Mouse (Mus musculus) cerebellum, postnatal 25 days (tissue): ENCODE measurements around the gene Arid5b.

Experiments used
- DNase-seq, 2 experiments: peaks; one replicate each; pipeline ENCODE4 v3.0.0; 2021; ENCODE audit warnings: mixed read lengths in 2 of 2

Arid5b gene

GRCm38 (mm10) chr10:68159759-68160158 is 118.8 kb downstream of the Arid5b start:
- DNase-seq: no peak

DNA sequence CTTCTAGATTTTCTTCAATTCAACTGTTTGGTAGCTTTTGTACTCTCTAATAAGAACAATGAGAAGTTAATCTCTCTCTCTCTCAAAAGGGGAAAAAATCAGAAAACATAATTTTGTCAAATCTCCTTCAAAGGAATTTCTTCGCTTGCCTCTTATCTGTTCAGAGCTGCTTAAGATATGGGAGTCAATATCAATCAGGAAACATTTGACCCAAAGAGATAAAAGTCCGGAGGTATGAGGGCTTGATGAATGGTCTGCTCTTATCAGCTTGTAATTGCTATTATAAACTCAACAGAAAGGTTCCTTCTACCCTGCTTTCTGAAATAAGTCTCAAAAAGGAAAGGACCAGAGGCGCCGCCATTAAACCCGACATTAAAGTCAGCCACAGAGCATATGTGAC is 120.0 kb downstream of the Arid5b start:
- DNase-seq: no peak

GRCm38 (mm10) chr10:68157511-68157910 is 121.0 kb downstream of the Arid5b start:
- no peak for DNase-seq

GRCm38 (mm10) chr10:68156646-68157245 is 121.8 kb downstream of the Arid5b start:
- no peak for DNase-seq

DNA sequence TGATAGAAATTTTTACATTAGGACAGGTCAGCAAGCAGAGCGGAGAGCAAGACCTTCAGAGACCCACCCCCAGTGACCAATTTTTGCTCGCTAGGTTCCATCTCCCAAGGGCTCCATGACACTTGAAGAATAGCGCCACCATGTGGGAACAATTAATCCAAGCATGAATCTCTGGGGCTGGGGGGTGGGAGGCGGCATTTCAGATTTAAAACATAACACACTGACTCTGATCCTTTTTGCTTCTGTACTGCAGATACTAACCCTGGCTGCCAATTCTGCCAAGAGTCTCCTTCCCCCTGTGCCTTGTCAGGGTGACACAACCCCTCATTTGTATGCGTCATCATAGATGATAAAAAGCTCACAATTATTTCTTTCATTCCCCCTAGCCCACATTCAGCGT is 122.4 kb downstream of the Arid5b start:
- DNase-seq: no peak

GRCm38 (mm10) chr10:68155431-68156119 is 123.0 kb downstream of the Arid5b start:
- DNase-seq: no peak

DNA sequence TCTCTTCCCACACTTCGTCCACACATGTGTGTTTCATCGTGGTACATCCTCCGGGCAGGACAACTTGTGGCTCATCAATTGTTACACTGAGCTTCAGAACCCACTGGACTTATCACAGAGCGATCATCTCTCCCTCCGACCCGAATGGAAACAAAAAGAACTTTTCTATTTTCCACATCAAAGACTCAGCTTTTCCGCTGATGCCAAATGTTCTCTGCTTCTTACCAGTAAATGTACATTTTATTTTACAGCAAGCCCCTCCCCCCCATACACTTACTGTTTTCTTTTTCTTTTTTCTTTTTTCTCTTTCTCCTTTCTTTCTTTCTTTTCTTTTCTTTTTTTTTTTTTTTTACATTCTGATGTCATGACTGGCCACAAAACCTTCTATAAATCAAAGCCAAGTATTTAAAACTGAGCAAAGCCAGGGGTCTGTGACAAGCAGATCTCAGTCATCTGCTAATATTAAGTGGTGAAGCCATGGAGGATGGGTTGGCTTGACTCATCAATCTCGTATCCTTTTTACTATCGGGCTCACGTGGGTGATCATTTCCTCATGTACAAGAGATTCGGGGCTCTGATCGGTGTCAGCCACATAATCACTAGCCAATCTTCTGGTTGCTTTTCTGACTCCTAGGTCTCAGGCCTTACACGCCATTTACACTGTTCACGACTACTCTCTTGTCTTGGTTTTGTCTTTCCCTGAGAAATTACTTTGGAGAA is 124.3 kb downstream of the Arid5b start:
- DNase-seq: no peak

DNA sequence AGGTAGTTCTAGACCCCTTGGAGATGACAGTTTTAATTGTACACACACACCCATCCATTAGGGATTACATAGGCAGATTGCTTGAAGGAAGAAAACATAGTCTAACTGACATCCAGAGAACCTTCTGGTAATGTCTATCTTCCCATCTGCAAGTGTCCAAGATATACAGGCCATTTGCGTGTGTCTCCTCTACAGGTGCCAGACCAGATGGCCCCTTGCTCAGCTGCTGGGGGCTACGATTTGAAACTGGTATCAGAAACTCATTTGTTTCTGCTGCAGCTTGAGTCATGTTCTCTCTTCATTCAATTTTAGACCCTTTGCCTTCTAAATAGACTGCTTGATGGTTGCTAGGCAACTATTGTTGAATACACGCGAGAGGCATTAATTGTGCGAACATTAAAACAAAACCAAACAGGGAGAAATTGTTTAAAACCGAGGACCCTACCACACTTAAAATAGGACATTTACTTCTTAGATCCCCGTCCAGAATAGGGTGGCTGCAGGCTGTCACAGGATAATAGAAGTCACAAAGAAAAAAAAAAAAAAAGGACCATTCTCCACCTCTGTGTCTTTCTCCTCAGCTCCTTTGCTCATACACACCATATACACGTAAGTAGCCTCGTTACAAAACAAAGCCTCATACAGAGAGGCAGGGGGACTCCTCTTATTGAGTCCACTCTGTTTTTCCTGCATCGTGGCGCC is 125.0 kb downstream of the Arid5b start:
- no peak for DNase-seq

DNA sequence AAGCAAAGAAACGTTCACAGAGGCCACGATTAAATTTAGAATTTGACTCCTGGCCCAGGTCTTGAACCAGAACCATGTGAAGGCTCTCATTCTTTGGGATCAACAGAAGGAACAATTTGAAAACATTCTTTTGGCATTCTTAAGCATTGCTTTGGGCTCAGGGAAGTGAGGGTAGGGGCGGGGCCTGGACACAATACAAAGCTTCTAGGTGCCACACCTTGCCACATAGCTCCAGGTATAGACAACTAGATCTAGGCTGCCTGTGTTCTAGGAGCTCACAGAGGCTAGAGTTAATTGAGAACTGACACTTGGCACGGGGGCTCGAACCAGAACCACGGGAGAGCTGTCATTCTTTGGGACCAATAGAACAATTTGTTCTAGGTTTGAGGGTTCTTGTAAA is 130.0 kb downstream of the Arid5b start:
- no peak for DNase-seq

GRCm38 (mm10) chr10:68147730-68148129 is 130.8 kb downstream of the Arid5b start:
- no peak for DNase-seq

DNA sequence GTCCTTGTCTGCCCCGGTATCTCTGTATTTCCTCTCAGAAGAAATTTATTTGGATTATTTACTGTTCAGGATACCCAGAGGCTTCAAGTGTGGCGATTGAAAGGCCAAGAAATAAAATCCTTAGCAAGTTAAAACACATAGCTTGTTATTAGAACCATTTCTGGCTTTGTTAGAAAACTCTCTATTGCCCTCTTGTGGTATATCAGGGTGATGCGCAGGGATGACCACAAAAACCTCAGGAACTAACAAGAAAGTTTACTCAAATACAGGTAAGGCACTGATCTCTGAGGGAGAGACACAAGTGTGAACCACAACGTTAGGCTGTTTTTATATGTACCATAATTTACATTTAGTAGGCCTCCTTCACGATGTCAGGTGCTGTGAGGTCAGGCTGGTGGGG is 131.7 kb downstream of the Arid5b start:
- DNase-seq: peak; percentile 47 to 65

- DNase-seq: no peak
Measured at GRCm38 (mm10) chr10:68145286-68145950, 133.1 kb downstream of the Arid5b start.

- no peak for DNase-seq
Measured at GRCm38 (mm10) chr10:68142501-68142900, 136.0 kb downstream of the Arid5b start.

- DNase-seq: no peak
Measured at GRCm38 (mm10) chr10:68141567-68141966, 137.0 kb downstream of the Arid5b start.

GRCm38 (mm10) chr10:68140871-68141270 is 137.7 kb downstream of the Arid5b start:
- no peak for DNase-seq

- DNase-seq: no peak
Measured at GRCm38 (mm10) chr10:68140306-68140705, 138.2 kb downstream of the Arid5b start.

GRCm38 (mm10) chr10:68138123-68138522 is 140.4 kb downstream of the Arid5b start:
- no peak for DNase-seq

GRCm38 (mm10) chr10:68137151-68137833 is 141.2 kb downstream of the Arid5b start:
- DNase-seq: no peak

- DNase-seq: peak; percentile 59 to 64
Measured at GRCm38 (mm10) chr10:68136480-68137083, 142.0 kb downstream of the Arid5b start.

GRCm38 (mm10) chr10:68136051-68136450 is 142.5 kb downstream of the Arid5b start:
- no peak for DNase-seq

GRCm38 (mm10) chr10:68135416-68135815 is 143.1 kb downstream of the Arid5b start:
- no peak for DNase-seq

DNA sequence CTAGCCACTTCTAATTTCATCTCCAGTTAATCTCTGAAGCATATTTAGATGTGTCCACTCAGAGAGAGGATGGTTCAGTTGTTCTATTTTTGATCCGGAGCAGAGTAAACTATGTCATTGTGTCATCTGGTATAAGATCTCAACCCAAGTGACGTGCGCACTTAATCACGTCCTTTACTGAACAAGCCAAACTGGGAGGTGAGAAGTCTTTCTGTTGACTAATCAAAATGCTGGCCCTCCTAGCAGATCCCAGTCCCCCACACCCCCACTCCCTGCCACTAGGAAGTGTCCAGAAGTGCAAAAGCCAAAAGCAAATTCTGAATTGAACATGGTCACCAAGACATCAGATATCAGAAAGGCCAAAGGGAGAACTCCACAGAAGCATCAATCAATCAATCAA is 144.0 kb downstream of the Arid5b start:
- no peak for DNase-seq
